Mouse (Mus musculus): ENCODE data around the gene Lrrc29. TPM values are rescaled to one million over a fixed set of nuclear protein-coding genes. Genes with fewer than 3 reads are reported as not detected.

Gene Lrrc29
- polyA plus RNA-seq, 1 experiment: 117 TPM

DNA sequence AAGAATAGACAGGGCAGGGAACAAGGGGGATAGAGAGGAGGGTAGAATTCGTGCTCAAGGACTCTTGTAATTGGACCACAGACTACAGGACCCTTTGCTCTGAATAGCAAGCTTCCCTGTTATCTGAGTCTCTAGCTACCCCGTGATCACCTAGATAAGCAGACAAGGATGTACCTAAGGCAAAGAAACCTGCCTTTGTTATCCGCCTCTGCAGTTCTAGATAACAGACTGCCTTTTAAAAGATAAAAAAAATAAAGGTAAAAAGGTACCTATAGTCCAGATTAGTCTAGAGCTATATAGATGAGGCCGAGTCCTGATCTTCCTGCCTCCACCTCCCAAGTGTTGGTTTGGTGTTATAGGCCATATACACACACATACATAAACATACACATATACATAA, 16.7 kb upstream of the Lrrc29 start:
- Histone ChIP-seq H3K27ac (ENCODE audit: control insufficient read depth, insufficient read depth, low read depth, low read length) (no peak overlapping the region), H3K36me3 (ENCODE audit: control insufficient read depth, insufficient read depth, low read length) (no peaks in the 10 kb centered on the region; the same call in 1 of the 2 replicates), H3K4me1 (ENCODE audit: control insufficient read depth, insufficient read depth, low read length) (peaks cover 12% of the 10 kb centered on the region), H3K27me3 (ENCODE audit: control insufficient read depth, insufficient read depth, low read length) (no peaks in the 10 kb centered on the region), H3K4me3 (ENCODE audit: control insufficient read depth, low read depth, low read length) (no peak overlapping the region)
- no peak for TF ChIP-seq POLR2A (IDR thresholded peaks at IDR 0.05; ENCODE audit: control insufficient read depth, low read depth, low read length)
- TF ChIP-seq CTCF (IDR thresholded peaks at IDR 0.05; ENCODE audit: control insufficient read depth, insufficient read depth, insufficient replicate concordance, low read depth, low read length): no peak

DNA sequence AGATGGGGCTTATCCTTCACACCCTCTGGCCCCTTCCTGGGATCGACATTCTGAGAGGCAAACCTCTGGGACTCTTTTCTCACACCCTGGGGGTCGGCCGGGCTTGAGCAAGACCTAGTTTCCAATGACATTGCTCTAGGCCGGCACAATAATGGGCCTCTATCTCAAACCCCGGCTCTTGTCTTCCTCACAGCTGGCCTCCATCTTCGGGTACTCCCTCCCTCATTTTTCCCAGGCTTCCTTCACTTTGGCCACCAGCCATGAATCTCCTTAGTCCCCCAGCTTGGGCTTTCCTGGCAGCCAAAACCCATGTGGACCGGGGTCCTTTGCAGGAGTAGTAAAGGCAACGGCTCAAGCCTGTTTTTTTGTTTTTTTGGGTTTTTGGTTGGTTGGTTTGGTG, 15.3 kb upstream of the Lrrc29 start:
- Histone ChIP-seq H3K4me1 (ENCODE audit: control insufficient read depth, insufficient read depth, low read length) (peaks cover 15% of the 10 kb centered on the region), H3K36me3 (ENCODE audit: control insufficient read depth, insufficient read depth, low read length) (peaks cover 1% of the 10 kb centered on the region; the same call in 1 of the 2 replicates), H3K27me3 (ENCODE audit: control insufficient read depth, insufficient read depth, low read length) (no peaks in the 10 kb centered on the region), H3K27ac (ENCODE audit: control insufficient read depth, insufficient read depth, low read depth, low read length) (no peak overlapping the region), H3K4me3 (ENCODE audit: control insufficient read depth, low read depth, low read length) (no peak overlapping the region)
- no peak for TF ChIP-seq CTCF (IDR thresholded peaks at IDR 0.05; ENCODE audit: control insufficient read depth, insufficient read depth, insufficient replicate concordance, low read depth, low read length)
- no peak for TF ChIP-seq POLR2A (IDR thresholded peaks at IDR 0.05; ENCODE audit: control insufficient read depth, low read depth, low read length)

- no peak overlapping the region for H3K27ac ChIP-seq (ENCODE audit: control insufficient read depth, insufficient read depth, low read depth, low read length)
- H3K36me3 ChIP-seq (ENCODE audit: control insufficient read depth, insufficient read depth, low read length): peaks cover 1% of the 10 kb centered on the region; the same call in 1 of the 2 replicates
- H3K4me1 ChIP-seq (ENCODE audit: control insufficient read depth, insufficient read depth, low read length): peaks cover 16% of the 10 kb centered on the region
- H3K27me3 ChIP-seq (ENCODE audit: control insufficient read depth, insufficient read depth, low read length): no peaks in the 10 kb centered on the region
- no peak overlapping the region for H3K4me3 ChIP-seq (ENCODE audit: control insufficient read depth, low read depth, low read length)
- no peak for TF ChIP-seq POLR2A (IDR thresholded peaks at IDR 0.05; ENCODE audit: control insufficient read depth, low read depth, low read length)
- TF ChIP-seq CTCF (IDR thresholded peaks at IDR 0.05; ENCODE audit: control insufficient read depth, insufficient read depth, insufficient replicate concordance, low read depth, low read length): no peak
Observed at GRCm38 (mm10) chr8:105339886-105340635, 14.0 kb upstream of the Lrrc29 start.

DNA sequence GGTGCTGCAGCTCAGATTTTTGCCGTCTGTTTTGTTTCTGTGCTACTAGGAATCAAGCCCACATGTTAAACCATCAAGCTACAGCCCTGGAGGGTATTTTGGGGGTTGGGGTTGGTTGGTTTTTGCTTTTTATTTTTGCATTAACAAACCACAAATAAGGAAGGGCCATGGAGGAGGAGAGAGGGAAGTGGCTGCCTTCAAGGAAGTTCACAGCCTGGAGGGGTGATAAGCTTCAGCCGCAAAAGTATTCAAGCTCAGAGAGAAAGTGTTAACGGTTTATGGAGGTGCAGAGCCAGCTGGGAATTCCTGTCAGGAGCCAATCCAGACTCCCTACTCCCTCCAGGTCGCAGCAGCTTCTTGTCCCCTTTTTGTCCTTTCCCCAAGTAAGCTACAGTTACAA, 12.9 kb upstream of the Lrrc29 start:
- peaks cover 1% of the 10 kb centered on the region; the same call in 1 of the 2 replicates for H3K36me3 ChIP-seq (ENCODE audit: control insufficient read depth, insufficient read depth, low read length)
- TF ChIP-seq CTCF (IDR thresholded peaks at IDR 0.05; ENCODE audit: control insufficient read depth, insufficient read depth, insufficient replicate concordance, low read depth, low read length) (no peak), POLR2A (IDR thresholded peaks at IDR 0.05; ENCODE audit: control insufficient read depth, low read depth, low read length) (no peak)
- H3K27ac ChIP-seq (ENCODE audit: control insufficient read depth, insufficient read depth, low read depth, low read length): no peak overlapping the region
- H3K27me3 ChIP-seq (ENCODE audit: control insufficient read depth, insufficient read depth, low read length): no peaks in the 10 kb centered on the region
- peaks cover 16% of the 10 kb centered on the region for H3K4me1 ChIP-seq (ENCODE audit: control insufficient read depth, insufficient read depth, low read length)
- no peak overlapping the region for H3K4me3 ChIP-seq (ENCODE audit: control insufficient read depth, low read depth, low read length)

DNA sequence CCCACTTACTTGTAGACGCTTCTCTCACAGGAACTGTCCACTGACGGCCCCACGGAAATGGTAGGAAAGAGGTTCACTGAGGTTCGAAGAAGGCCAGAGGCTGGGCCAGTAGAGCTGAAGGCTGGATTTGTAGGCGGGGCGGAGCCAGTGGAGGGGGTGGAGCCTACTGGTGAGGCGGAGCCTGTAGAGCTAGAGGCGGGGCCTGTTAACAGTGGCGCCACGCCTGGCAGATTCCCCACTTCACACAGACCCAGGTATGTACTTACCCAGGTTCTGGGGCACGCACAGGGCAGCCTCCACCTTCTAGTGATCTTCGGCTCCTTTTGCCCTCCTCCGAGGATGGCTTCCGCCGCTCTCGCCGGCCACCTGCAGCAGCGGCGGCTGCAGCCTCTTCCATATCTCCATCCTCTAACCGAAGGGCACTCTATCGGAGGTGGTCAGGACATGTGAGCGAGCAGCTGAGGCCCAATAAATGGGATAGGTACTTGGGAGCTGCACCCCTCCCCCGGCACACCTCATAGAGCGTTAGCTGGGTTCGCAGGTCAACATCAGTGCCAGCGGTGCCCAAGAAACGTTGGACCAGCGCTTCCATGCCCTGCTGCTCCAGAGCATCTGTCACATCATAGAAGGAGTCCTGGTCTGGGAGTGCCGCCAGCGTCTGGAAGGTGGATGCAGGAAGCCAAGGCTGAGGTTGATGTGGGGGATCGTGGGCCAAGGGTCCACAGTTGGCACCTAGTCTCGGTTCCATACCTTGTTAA, 10.5 kb upstream of the Lrrc29 start:
- no peaks in the 10 kb centered on the region for H3K27me3 ChIP-seq (ENCODE audit: control insufficient read depth, insufficient read depth, low read length)
- peak overlapping the region; percentile 77 for H3K4me3 ChIP-seq (ENCODE audit: control insufficient read depth, low read depth, low read length)
- no peak overlapping the region for H3K27ac ChIP-seq (ENCODE audit: control insufficient read depth, insufficient read depth, low read depth, low read length)
- peaks cover 16% of the 10 kb centered on the region for H3K4me1 ChIP-seq (ENCODE audit: control insufficient read depth, insufficient read depth, low read length)
- TF ChIP-seq POLR2A (IDR thresholded peaks at IDR 0.05; ENCODE audit: control insufficient read depth, low read depth, low read length) (no peak), CTCF (IDR thresholded peaks at IDR 0.05; ENCODE audit: control insufficient read depth, insufficient read depth, insufficient replicate concordance, low read depth, low read length) (no peak)
- peaks cover 1% of the 10 kb centered on the region; the same call in 1 of the 2 replicates for H3K36me3 ChIP-seq (ENCODE audit: control insufficient read depth, insufficient read depth, low read length)

DNA sequence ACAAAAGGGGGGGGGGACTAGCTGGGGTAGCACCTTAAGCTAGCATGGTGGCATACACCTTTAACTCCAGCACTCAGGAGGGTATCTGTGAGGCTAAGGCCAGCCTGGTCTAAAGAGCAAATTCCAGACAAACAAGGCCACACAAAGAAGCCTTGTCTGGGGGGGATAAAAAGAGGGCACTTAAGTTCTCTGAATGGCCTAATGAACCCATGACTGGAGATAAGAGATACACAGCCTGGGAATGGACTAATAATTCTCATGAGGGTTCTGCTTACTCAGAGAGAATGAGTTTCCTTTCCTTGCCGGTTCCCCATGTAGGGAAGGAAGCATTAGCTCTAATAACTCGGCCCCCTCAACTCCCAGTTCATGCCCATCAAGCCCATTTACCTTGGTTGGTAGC, 6.4 kb upstream of the Lrrc29 start:
- Histone ChIP-seq H3K36me3 (ENCODE audit: control insufficient read depth, insufficient read depth, low read length) (peaks cover 1% of the 10 kb centered on the region), H3K27me3 (ENCODE audit: control insufficient read depth, insufficient read depth, low read length) (no peaks in the 10 kb centered on the region), H3K4me1 (ENCODE audit: control insufficient read depth, insufficient read depth, low read length) (peaks cover 11% of the 10 kb centered on the region), H3K4me3 (ENCODE audit: control insufficient read depth, low read depth, low read length) (no peak overlapping the region), H3K27ac (ENCODE audit: control insufficient read depth, insufficient read depth, low read depth, low read length) (no peak overlapping the region)
- no peak for TF ChIP-seq CTCF (IDR thresholded peaks at IDR 0.05; ENCODE audit: control insufficient read depth, insufficient read depth, insufficient replicate concordance, low read depth, low read length)
- TF ChIP-seq POLR2A (IDR thresholded peaks at IDR 0.05; ENCODE audit: control insufficient read depth, low read depth, low read length): no peak

DNA sequence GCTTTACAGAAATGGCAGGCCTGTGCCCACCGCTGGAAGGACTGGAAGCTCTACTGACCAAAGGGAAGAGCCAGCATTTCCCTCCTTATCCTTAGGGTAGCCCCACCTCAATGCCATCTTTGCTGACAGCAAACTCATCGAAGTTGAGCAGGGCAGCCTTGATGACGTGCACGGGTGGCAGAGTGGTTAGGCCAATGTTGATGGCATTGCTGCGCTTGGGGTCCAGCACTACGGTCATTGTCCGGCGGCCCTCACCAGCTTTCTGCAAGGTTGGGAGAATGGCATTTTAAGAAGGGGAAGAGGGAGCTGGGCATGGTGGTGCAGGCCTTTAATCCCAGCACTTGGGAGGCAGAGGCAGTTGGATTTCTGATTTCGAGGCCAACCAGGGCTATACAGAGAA, 5.9 kb upstream of the Lrrc29 start:
- no peak overlapping the region for H3K27ac ChIP-seq (ENCODE audit: control insufficient read depth, insufficient read depth, low read depth, low read length)
- H3K4me3 ChIP-seq (ENCODE audit: control insufficient read depth, low read depth, low read length): no peak overlapping the region
- TF ChIP-seq CTCF (IDR thresholded peaks at IDR 0.05; ENCODE audit: control insufficient read depth, insufficient read depth, insufficient replicate concordance, low read depth, low read length): no peak
- TF ChIP-seq POLR2A (IDR thresholded peaks at IDR 0.05; ENCODE audit: control insufficient read depth, low read depth, low read length): no peak
- H3K36me3 ChIP-seq (ENCODE audit: control insufficient read depth, insufficient read depth, low read length): no peaks in the 10 kb centered on the region; the same call in 1 of the 2 replicates
- H3K27me3 ChIP-seq (ENCODE audit: control insufficient read depth, insufficient read depth, low read length): no peaks in the 10 kb centered on the region
- H3K4me1 ChIP-seq (ENCODE audit: control insufficient read depth, insufficient read depth, low read length): peaks cover 7% of the 10 kb centered on the region

Data from testis, adult 2 months (tissue).